Mouse (Mus musculus): ENCODE measurements around the gene Bcl11a. TPM values are rescaled to one million over a fixed set of nuclear protein-coding genes. Genes with fewer than 3 reads are reported as not detected.
A peak's percentile ranks its signal among the peaks of the same experiment; 100 is the strongest.

Bcl11a gene
- polyA plus RNA-seq, 1 experiment from 2014 or later, result 107 TPM

GRCm38 (mm10) chr11:24095656-24096353 is 17.9 kb downstream of the Bcl11a start:
- H3K27me3 ChIP-seq (ENCODE audit: control insufficient read depth, insufficient read depth, low read depth, low read length), result no peaks in the 10 kb centered on the region
- no peak overlapping the region for H3K9ac ChIP-seq (ENCODE audit: low read depth, low read length)
- ATAC-seq, result peak; percentile 34; the same call in 1 of the 2 replicates
- peak overlapping the region; percentile 48 for H3K4me2 ChIP-seq (ENCODE audit: low read length)
- no peak overlapping the region for H3K4me3 ChIP-seq (ENCODE audit: low read depth, low read length)
- H3K4me1 ChIP-seq (ENCODE audit: control insufficient read depth, insufficient read depth, low read length), result peaks cover 76% of the 10 kb centered on the region
- H3K9me3 ChIP-seq (replicated peaks; ENCODE audit: control insufficient read depth, low read length, poor library complexity, severe bottlenecking), result no peaks in the 10 kb centered on the region
- WGBS, result 51% methylated on average over 7 of the region's 7 CpGs
- no peaks in the 10 kb centered on the region for H3K36me3 ChIP-seq (ENCODE audit: control insufficient read depth, insufficient read depth, low read length)
- H3K27ac ChIP-seq (ENCODE audit: low read length), result peak overlapping the region; percentile 81

- 37% methylated on average over 6 of the region's 6 CpGs for WGBS
- H3K27me3 ChIP-seq (ENCODE audit: control insufficient read depth, insufficient read depth, low read depth, low read length), result no peaks in the 10 kb centered on the region
- peak overlapping the region; percentile 64 for H3K27ac ChIP-seq (ENCODE audit: low read length)
- no peak overlapping the region for H3K4me3 ChIP-seq (ENCODE audit: low read depth, low read length)
- H3K9ac ChIP-seq (ENCODE audit: low read depth, low read length), result 0 out of 2 replicates have a peak overlapping the region, but pooled peaks have one; percentile 18
- ATAC-seq, result no peak
- peak overlapping the region; percentile 31 for H3K4me2 ChIP-seq (ENCODE audit: low read length)
- no peaks in the 10 kb centered on the region for H3K9me3 ChIP-seq (replicated peaks; ENCODE audit: control insufficient read depth, low read length, poor library complexity, severe bottlenecking)
- H3K36me3 ChIP-seq (ENCODE audit: control insufficient read depth, insufficient read depth, low read length), result no peaks in the 10 kb centered on the region
- peaks cover 76% of the 10 kb centered on the region for H3K4me1 ChIP-seq (ENCODE audit: control insufficient read depth, insufficient read depth, low read length)
These were observed 18.6 kb downstream of the Bcl11a start for GRCm38 (mm10) chr11:24096483-24096882.

DNA sequence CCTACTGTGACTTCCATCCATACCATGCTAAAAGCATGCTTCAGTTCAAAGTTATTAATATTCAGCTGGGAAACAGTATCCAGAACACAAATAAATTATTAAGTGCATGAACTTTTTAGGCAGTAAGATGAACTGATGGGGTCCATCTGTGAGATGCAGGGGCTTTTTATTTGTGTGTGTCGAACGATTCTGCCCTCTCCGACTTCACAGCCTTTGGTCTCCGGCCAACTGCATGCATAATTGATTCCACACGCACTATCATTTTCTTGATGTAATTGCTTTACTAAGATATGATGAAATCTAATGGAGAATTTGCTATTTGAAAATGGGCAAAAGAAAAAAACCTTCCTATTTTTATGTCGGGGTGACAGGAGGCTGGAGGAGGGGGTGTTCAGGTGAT is 19.2 kb downstream of the Bcl11a start:
- ATAC-seq, result no peak
- Histone ChIP-seq H3K4me2 (ENCODE audit: low read length) (peak overlapping the region; percentile 31), H3K4me1 (ENCODE audit: control insufficient read depth, insufficient read depth, low read length) (peaks cover 76% of the 10 kb centered on the region), H3K36me3 (ENCODE audit: control insufficient read depth, insufficient read depth, low read length) (no peaks in the 10 kb centered on the region), H3K4me3 (ENCODE audit: low read depth, low read length) (no peak overlapping the region), H3K9me3 (replicated peaks; ENCODE audit: control insufficient read depth, low read length, poor library complexity, severe bottlenecking) (no peaks in the 10 kb centered on the region), H3K9ac (ENCODE audit: low read depth, low read length) (0 out of 2 replicates have a peak overlapping the region, but pooled peaks have one; percentile 18), H3K27ac (ENCODE audit: low read length) (peak overlapping the region; percentile 48), H3K27me3 (ENCODE audit: control insufficient read depth, insufficient read depth, low read depth, low read length) (no peaks in the 10 kb centered on the region)
- WGBS, result 14% methylated on average over 6 of the region's 6 CpGs

DNA sequence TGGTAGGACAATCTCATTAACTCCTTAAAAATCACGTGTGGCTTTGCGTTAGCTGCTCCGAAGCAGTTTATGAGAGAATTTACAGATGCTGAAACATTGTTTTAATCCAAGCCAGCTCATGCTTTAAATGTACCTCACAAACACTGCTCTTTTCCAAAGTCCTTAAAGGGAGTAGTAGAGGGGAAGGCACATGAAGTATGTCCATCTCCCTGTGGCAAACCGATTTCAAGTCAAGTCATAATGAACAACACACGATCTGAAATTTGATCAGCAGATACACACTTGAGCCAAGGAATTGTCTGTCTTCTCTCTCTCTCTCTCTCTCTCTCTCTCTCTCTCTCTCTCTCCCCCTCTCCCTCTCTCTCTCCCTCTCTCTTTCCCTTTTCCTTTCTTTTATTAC is 20.2 kb downstream of the Bcl11a start:
- H3K4me3 ChIP-seq (ENCODE audit: low read depth, low read length), result no peak overlapping the region
- no peaks in the 10 kb centered on the region for H3K9me3 ChIP-seq (replicated peaks; ENCODE audit: control insufficient read depth, low read length, poor library complexity, severe bottlenecking)
- H3K27ac ChIP-seq (ENCODE audit: low read length), result no peak overlapping the region
- H3K27me3 ChIP-seq (ENCODE audit: control insufficient read depth, insufficient read depth, low read depth, low read length), result no peaks in the 10 kb centered on the region
- H3K4me2 ChIP-seq (ENCODE audit: low read length), result no peak overlapping the region; the same call in 1 of the 2 replicates
- ATAC-seq, result no peak
- 65% methylated on average over 5 of the region's 5 CpGs for WGBS
- peaks cover 81% of the 10 kb centered on the region for H3K4me1 ChIP-seq (ENCODE audit: control insufficient read depth, insufficient read depth, low read length)
- no peaks in the 10 kb centered on the region for H3K36me3 ChIP-seq (ENCODE audit: control insufficient read depth, insufficient read depth, low read length)
- no peak overlapping the region for H3K9ac ChIP-seq (ENCODE audit: low read depth, low read length)

GRCm38 (mm10) chr11:24098662-24099061 is 20.8 kb downstream of the Bcl11a start:
- H3K27ac ChIP-seq (ENCODE audit: low read length), result no peak overlapping the region
- ATAC-seq, result no peak
- peaks cover 84% of the 10 kb centered on the region for H3K4me1 ChIP-seq (ENCODE audit: control insufficient read depth, insufficient read depth, low read length)

GRCm38 (mm10) chr11:24099215-24099614 is 21.4 kb downstream of the Bcl11a start:
- 87% methylated on average over 10 of the region's 10 CpGs for WGBS
- peaks cover 82% of the 10 kb centered on the region for H3K4me1 ChIP-seq (ENCODE audit: control insufficient read depth, insufficient read depth, low read length)

More at GRCm38 (mm10) chr11:24098662-24099061, 20.8 kb downstream of the Bcl11a start:
- no peaks in the 10 kb centered on the region for H3K27me3 ChIP-seq (ENCODE audit: control insufficient read depth, insufficient read depth, low read depth, low read length)
- H3K4me3 ChIP-seq (ENCODE audit: low read depth, low read length), result no peak overlapping the region
- H3K9ac ChIP-seq (ENCODE audit: low read depth, low read length), result no peak overlapping the region
- H3K4me2 ChIP-seq (ENCODE audit: low read length), result peak overlapping the region; percentile 5
- WGBS, result 30% methylated on average over 3 of the region's 3 CpGs
- no peaks in the 10 kb centered on the region for H3K36me3 ChIP-seq (ENCODE audit: control insufficient read depth, insufficient read depth, low read length)
- no peaks in the 10 kb centered on the region for H3K9me3 ChIP-seq (replicated peaks; ENCODE audit: control insufficient read depth, low read length, poor library complexity, severe bottlenecking)

GRCm38 (mm10) chr11:24099886-24100293 is 22.0 kb downstream of the Bcl11a start:
- Histone ChIP-seq H3K27me3 (ENCODE audit: control insufficient read depth, insufficient read depth, low read depth, low read length) (no peaks in the 10 kb centered on the region), H3K36me3 (ENCODE audit: control insufficient read depth, insufficient read depth, low read length) (no peaks in the 10 kb centered on the region), H3K9ac (ENCODE audit: low read depth, low read length) (0 out of 2 replicates have a peak overlapping the region, but pooled peaks have one; percentile 34), H3K4me3 (ENCODE audit: low read depth, low read length) (no peak overlapping the region), H3K4me2 (ENCODE audit: low read length) (peak overlapping the region; percentile 42), H3K9me3 (replicated peaks; ENCODE audit: control insufficient read depth, low read length, poor library complexity, severe bottlenecking) (no peaks in the 10 kb centered on the region), H3K27ac (ENCODE audit: low read length) (peak overlapping the region; percentile 28; the same call in 1 of the 2 replicates), H3K4me1 (ENCODE audit: control insufficient read depth, insufficient read depth, low read length) (peaks cover 78% of the 10 kb centered on the region)
- 19% methylated on average over 7 of the region's 7 CpGs for WGBS
- ATAC-seq, result no peak

More at GRCm38 (mm10) chr11:24099215-24099614, 21.4 kb downstream of the Bcl11a start:
- no peaks in the 10 kb centered on the region for H3K27me3 ChIP-seq (ENCODE audit: control insufficient read depth, insufficient read depth, low read depth, low read length)
- H3K4me2 ChIP-seq (ENCODE audit: low read length), result peak overlapping the region; percentile 5
- no peaks in the 10 kb centered on the region for H3K36me3 ChIP-seq (ENCODE audit: control insufficient read depth, insufficient read depth, low read length)
- ATAC-seq, result no peak
- no peak overlapping the region for H3K4me3 ChIP-seq (ENCODE audit: low read depth, low read length)
- no peak overlapping the region for H3K9ac ChIP-seq (ENCODE audit: low read depth, low read length)
- no peak overlapping the region for H3K27ac ChIP-seq (ENCODE audit: low read length)
- no peaks in the 10 kb centered on the region for H3K9me3 ChIP-seq (replicated peaks; ENCODE audit: control insufficient read depth, low read length, poor library complexity, severe bottlenecking)

DNA sequence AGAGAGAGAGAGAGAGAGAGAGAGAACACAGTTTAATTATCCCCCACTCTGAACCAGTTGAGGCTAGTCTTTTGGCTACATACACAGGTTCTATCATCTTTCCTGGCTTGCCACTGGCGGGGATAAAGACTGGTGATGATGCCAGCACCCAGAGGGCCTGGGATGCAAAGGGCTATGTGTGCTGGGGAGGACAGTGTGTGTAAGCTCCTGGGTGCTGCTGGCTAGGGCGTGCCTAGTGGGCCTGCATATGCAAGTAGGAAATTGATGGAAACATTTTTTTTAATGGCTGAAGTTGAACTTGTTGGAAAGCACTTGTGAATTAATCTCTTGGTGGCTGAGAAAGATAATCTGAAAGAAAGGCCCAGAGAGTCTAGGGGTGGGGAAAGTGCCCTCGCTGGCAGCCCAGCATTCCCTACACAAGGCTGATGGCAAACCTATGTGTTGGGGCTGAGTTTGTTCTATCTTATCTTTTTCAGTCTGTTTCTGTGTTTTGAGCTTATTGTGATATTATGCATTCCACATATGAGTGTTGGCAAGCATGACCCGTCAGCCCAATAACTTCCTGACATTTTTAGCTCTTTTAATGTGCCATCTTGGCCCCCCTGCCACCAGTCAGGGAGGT is 22.7 kb downstream of the Bcl11a start:
- Histone ChIP-seq H3K27me3 (ENCODE audit: control insufficient read depth, insufficient read depth, low read depth, low read length) (no peaks in the 10 kb centered on the region), H3K4me3 (ENCODE audit: low read depth, low read length) (no peak overlapping the region), H3K36me3 (ENCODE audit: control insufficient read depth, insufficient read depth, low read length) (no peaks in the 10 kb centered on the region), H3K4me2 (ENCODE audit: low read length) (peak overlapping the region; percentile 31), H3K27ac (ENCODE audit: low read length) (peak overlapping the region; percentile 61; the same call in 1 of the 2 replicates), H3K4me1 (ENCODE audit: control insufficient read depth, insufficient read depth, low read length) (peaks cover 72% of the 10 kb centered on the region), H3K9ac (ENCODE audit: low read depth, low read length) (no peak overlapping the region), H3K9me3 (replicated peaks; ENCODE audit: control insufficient read depth, low read length, poor library complexity, severe bottlenecking) (no peaks in the 10 kb centered on the region)
- peak; percentile 27; the same call in 1 of the 2 replicates for ATAC-seq
- 51% methylated on average over 4 of the region's 4 CpGs for WGBS

- no peak overlapping the region for H3K27ac ChIP-seq (ENCODE audit: low read length)
- 92% methylated on average over 3 of the region's 3 CpGs for whole genome bisulfite sequencing
These were observed 23.8 kb downstream of the Bcl11a start for GRCm38 (mm10) chr11:24101625-24102024.

More at GRCm38 (mm10) chr11:24101625-24102024, 23.8 kb downstream of the Bcl11a start:
- Histone ChIP-seq H3K27me3 (ENCODE audit: control insufficient read depth, insufficient read depth, low read depth, low read length) (no peaks in the 10 kb centered on the region), H3K9me3 (replicated peaks; ENCODE audit: control insufficient read depth, low read length, poor library complexity, severe bottlenecking) (no peaks in the 10 kb centered on the region), H3K4me3 (ENCODE audit: low read depth, low read length) (no peak overlapping the region), H3K9ac (ENCODE audit: low read depth, low read length) (no peak overlapping the region), H3K36me3 (ENCODE audit: control insufficient read depth, insufficient read depth, low read length) (no peaks in the 10 kb centered on the region), H3K4me1 (ENCODE audit: control insufficient read depth, insufficient read depth, low read length) (peaks cover 66% of the 10 kb centered on the region), H3K4me2 (ENCODE audit: low read length) (no peak overlapping the region)
- no peak for ATAC-seq

Measured in midbrain, embryonic 16.5 days (tissue).